Comparison of ENCODE assay signal across 20 mouse cellular contexts in the genomic region with DNA sequence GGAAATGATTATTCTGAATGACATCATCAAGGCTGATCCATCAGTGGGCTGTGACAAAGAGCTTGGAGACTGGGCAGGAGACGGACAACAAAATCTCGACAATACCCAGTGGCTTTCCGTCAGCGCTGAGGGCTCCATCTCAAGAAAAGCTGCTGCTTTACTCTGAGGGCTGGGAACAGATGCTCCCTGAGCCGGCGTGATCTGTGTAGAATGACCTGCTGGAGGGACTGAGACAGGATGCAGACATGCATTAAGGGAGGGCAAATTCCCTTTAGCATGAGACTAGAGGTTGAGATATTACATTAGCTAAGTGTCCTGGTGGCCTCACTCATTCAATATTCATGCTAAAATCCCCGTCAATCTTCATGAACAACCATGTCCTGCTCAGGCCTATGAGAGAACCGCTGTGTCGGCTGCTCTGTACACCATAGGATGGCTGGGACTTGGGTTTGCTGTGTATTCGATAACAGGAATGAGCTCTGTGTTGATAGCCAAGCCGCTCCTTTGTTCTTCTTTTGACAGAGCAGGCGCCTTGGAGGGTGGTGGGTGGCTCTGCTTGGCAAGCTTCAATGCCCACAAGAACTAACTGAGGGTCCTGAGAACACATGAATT. TPM values are rescaled to one million over a fixed set of nuclear protein-coding genes. Genes with fewer than 3 reads are reported as not detected.
DNase-seq lines count a peak whose midpoint lies in the region; ATAC-seq and TF ChIP-seq lines count a peak whose summit lies in the region.
"Had no signal": no experiment of that assay in that cellular context is flagged by ENCODE, and none has a peak within 500 bp of the region (broad histone marks: within the 10 kb centered on the region; RNA-seq: fewer than 3 reads in every experiment).

No protein-coding gene starts in this region.

- no peaks in the 10 kb centered on the region for H3K9me3 ChIP-seq in midbrain, embryonic 10.5 days (replicated peaks)
- H3K9me3 ChIP-seq in midbrain, postnatal 0 days (ENCODE audit: low read length): no peaks in the 10 kb centered on the region
- no peaks in the 10 kb centered on the region for H3K9me3 ChIP-seq in embryonic facial prominence, embryonic 14.5 days (ENCODE audit: control insufficient read depth, low read length)
- no peaks in the 10 kb centered on the region for H3K9me3 ChIP-seq in hindbrain, embryonic 15.5 days
- no peaks in the 10 kb centered on the region for H3K9me3 ChIP-seq in liver, postnatal 0 days (ENCODE audit: low read length)
- H3K9me3 ChIP-seq: lung, embryonic 15.5 days had no signal

- no peak for TF ChIP-seq CTCF in midbrain, postnatal 0 days (IDR thresholded peaks at IDR 0.05)
- no peak for TF ChIP-seq CTCF in liver, postnatal 0 days (IDR thresholded peaks at IDR 0.05; ENCODE audit: low read depth)

- no peak overlapping the region for H3K4me3 ChIP-seq in midbrain, embryonic 10.5 days
- no peak overlapping the region for H3K4me3 ChIP-seq in midbrain, postnatal 0 days (ENCODE audit: low read depth, low read length)
- H3K4me3 ChIP-seq in embryonic facial prominence, embryonic 14.5 days (ENCODE audit: low read depth, low read length): no peak overlapping the region
- no peak overlapping the region for H3K4me3 ChIP-seq in hindbrain, embryonic 15.5 days
- no peak overlapping the region for H3K4me3 ChIP-seq in liver, postnatal 0 days (ENCODE audit: low read depth, low read length)
- H3K4me3 ChIP-seq: lung, embryonic 15.5 days had no signal

- no peaks in the 10 kb centered on the region for H3K36me3 ChIP-seq in midbrain, embryonic 10.5 days
- H3K36me3 ChIP-seq in midbrain, postnatal 0 days (ENCODE audit: insufficient read depth, low read length): no peaks in the 10 kb centered on the region
- no peaks in the 10 kb centered on the region for H3K36me3 ChIP-seq in embryonic facial prominence, embryonic 14.5 days (ENCODE audit: control insufficient read depth, insufficient read depth, low read length)
- no peaks in the 10 kb centered on the region for H3K36me3 ChIP-seq in hindbrain, embryonic 15.5 days
- H3K36me3 ChIP-seq in liver, postnatal 0 days (replicated peaks; ENCODE audit: insufficient read depth, low read length): no peaks in the 10 kb centered on the region
- H3K36me3 ChIP-seq: lung, embryonic 15.5 days had no signal

- ATAC-seq in midbrain, postnatal 0 days (ENCODE audit: low FRiP score): no peak
- ATAC-seq in embryonic facial prominence, embryonic 14.5 days (ENCODE audit: low read depth): peak; percentile 68; the same call in 1 of the 2 replicates
- peak; percentile 56; the same call in 1 of the 2 replicates for ATAC-seq in hindbrain, embryonic 15.5 days (ENCODE audit: low FRiP score, low read depth)
- ATAC-seq in liver, postnatal 0 days: no peak

- H3K9ac ChIP-seq in midbrain, postnatal 0 days (replicated peaks; ENCODE audit: low read length, poor library complexity, severe bottlenecking): no peak overlapping the region
- H3K9ac ChIP-seq in embryonic facial prominence, embryonic 14.5 days (ENCODE audit: low read depth, low read length): no peak overlapping the region
- H3K9ac ChIP-seq in hindbrain, embryonic 15.5 days: no peak overlapping the region
- H3K9ac ChIP-seq in liver, postnatal 0 days (replicated peaks): no peak overlapping the region
- H3K9ac ChIP-seq: lung, embryonic 15.5 days had no signal

- peak overlapping the region; percentile 59 for H3K27ac ChIP-seq in midbrain, embryonic 10.5 days (replicated peaks)
- H3K27ac ChIP-seq in midbrain, postnatal 0 days (ENCODE audit: low read depth, low read length): no peak overlapping the region
- H3K27ac ChIP-seq in embryonic facial prominence, embryonic 14.5 days (replicated peaks; ENCODE audit: low read depth, low read length): no peak overlapping the region
- no peak overlapping the region for H3K27ac ChIP-seq in hindbrain, embryonic 15.5 days (replicated peaks)
- no peak overlapping the region for H3K27ac ChIP-seq in liver, postnatal 0 days (ENCODE audit: low read depth)
- H3K27ac ChIP-seq: lung, embryonic 15.5 days had no signal

- no peak for TF ChIP-seq EP300 in liver, postnatal 0 days (IDR thresholded peaks at IDR 0.05; ENCODE audit: low read depth)

- H3K4me2 ChIP-seq in midbrain, postnatal 0 days (ENCODE audit: low read depth, low read length, poor library complexity, severe bottlenecking): no peak overlapping the region
- no peak overlapping the region for H3K4me2 ChIP-seq in embryonic facial prominence, embryonic 14.5 days (ENCODE audit: low read depth, low read length)
- H3K4me2 ChIP-seq in hindbrain, embryonic 15.5 days: no peak overlapping the region
- no peak overlapping the region for H3K4me2 ChIP-seq in liver, postnatal 0 days (ENCODE audit: low read depth, low read length)
- H3K4me2 ChIP-seq: heart, embryonic 11.5 days; liver, embryonic 11.5 days; lung, embryonic 15.5 days had no signal

- 75% methylated on average over 12 of the region's 12 CpGs for WGBS in midbrain, embryonic 10.5 days
- 39% methylated on average over 12 of the region's 12 CpGs for WGBS in midbrain, postnatal 0 days
- 58% methylated on average over 12 of the region's 12 CpGs for WGBS in embryonic facial prominence, embryonic 14.5 days
- 53% methylated on average over 12 of the region's 12 CpGs for WGBS in hindbrain, embryonic 15.5 days
- 73% methylated on average over 12 of the region's 12 CpGs for WGBS in liver, postnatal 0 days (ENCODE audit: insufficient replicate concordance)

- no peaks in the 10 kb centered on the region for H3K27me3 ChIP-seq in midbrain, embryonic 10.5 days (ENCODE audit: low read depth, poor library complexity, severe bottlenecking)
- no peaks in the 10 kb centered on the region for H3K27me3 ChIP-seq in midbrain, postnatal 0 days (ENCODE audit: insufficient read depth, low read length)
- no peaks in the 10 kb centered on the region for H3K27me3 ChIP-seq in embryonic facial prominence, embryonic 14.5 days (replicated peaks; ENCODE audit: control insufficient read depth, insufficient read depth, low read length)
- no peaks in the 10 kb centered on the region for H3K27me3 ChIP-seq in hindbrain, embryonic 15.5 days
- no peaks in the 10 kb centered on the region for H3K27me3 ChIP-seq in liver, postnatal 0 days (ENCODE audit: insufficient read depth, low read length)
- H3K27me3 ChIP-seq: lung, embryonic 15.5 days had no signal

- H3K4me1 ChIP-seq in midbrain, embryonic 10.5 days: peaks cover 7% of the 10 kb centered on the region
- no peaks in the 10 kb centered on the region for H3K4me1 ChIP-seq in midbrain, postnatal 0 days (ENCODE audit: insufficient read depth, low read length)
- no peaks in the 10 kb centered on the region for H3K4me1 ChIP-seq in embryonic facial prominence, embryonic 14.5 days (ENCODE audit: control insufficient read depth, insufficient read depth, low read length)
- H3K4me1 ChIP-seq in hindbrain, embryonic 15.5 days (replicated peaks): no peaks in the 10 kb centered on the region
- H3K4me1 ChIP-seq in liver, postnatal 0 days (ENCODE audit: insufficient read depth): no peaks in the 10 kb centered on the region
- H3K4me1 ChIP-seq: lung, embryonic 15.5 days had no signal

- DNase-seq in midbrain, embryonic 10.5 days (ENCODE audit: low spot score): peak; percentile 16
- no peak for DNase-seq in midbrain, postnatal 0 days (ENCODE audit: low spot score)
- DNase-seq in embryonic facial prominence, embryonic 14.5 days (ENCODE audit: low spot score): no peak
- DNase-seq in retina, embryonic 14.5 days (ENCODE audit: low spot score): peak; percentile 42
- DNase-seq in liver, postnatal 0 days: no peak
- no peak for DNase-seq in testis, postnatal 14 days (ENCODE audit: low spot score)
- DNase-seq: adrenal gland, postnatal 36 days; B cell, adult 2 months; cerebellum, adult 18-20 months; heart, postnatal 10 days; kidney, adult 8-10 months; kidney, postnatal 36 days; lung, postnatal 4 days; right cerebral cortex, postnatal 14 days; spleen, adult 18-20 months; thymus, adult 2 months had no signal

RNA-seq across cellular contexts. Expression of gene Zfp644, which starts 51.5 kb away (rescaled TPM):
- polyA plus RNA-seq in midbrain, embryonic 10.5 days (2016; fragmentation: Nextera tagmentation; extraction: Ambion mirVana): 59.0 and 63.0 TPM in 2 replicates
- total RNA-seq in midbrain, postnatal 0 days (2014; rRNA removed): 89.7 and 119 TPM in 2 replicates
- polyA plus RNA-seq in midbrain, postnatal 0 days (2015; fragmentation: Nextera tagmentation; extraction: Ambion mirVana): 64.9 and 72.2 TPM in 2 replicates
- polyA plus RNA-seq in embryonic facial prominence, embryonic 14.5 days (2014; fragmentation: Nextera tagmentation; extraction: Ambion mirVana): 82.8 and 85.2 TPM in 2 replicates
- 58.1 and 67.3 TPM in 2 replicates for polyA plus RNA-seq in hindbrain, embryonic 15.5 days (2015; fragmentation: Nextera tagmentation; extraction: Ambion mirVana)
- polyA plus RNA-seq in liver, postnatal 0 days (2015; fragmentation: Nextera tagmentation; extraction: Ambion mirVana): 15.7 and 19.8 TPM in 2 replicates

Comparison
In these comparisons a context has a peak if more than half of its experiments do, and no peak if none do; other contexts are left out.
1. DNase-seq: peak in midbrain, embryonic 10.5 days (single experiment) and retina, embryonic 14.5 days (single experiment); none in midbrain, postnatal 0 days (single experiment), embryonic facial prominence, embryonic 14.5 days (single experiment), liver, postnatal 0 days (single experiment) and testis, postnatal 14 days (single experiment).
2. ATAC-seq: peak in embryonic facial prominence, embryonic 14.5 days (single experiment) and hindbrain, embryonic 15.5 days (single experiment); none in midbrain, postnatal 0 days (single experiment) and liver, postnatal 0 days (single experiment).